Mouse (Mus musculus) myocyte (in vitro differentiated cells): ENCODE results near the gene Cdc37. TPM values are rescaled to one million over a fixed set of nuclear protein-coding genes. Genes with fewer than 3 reads are reported as not detected.

Source experiments
- H3K27me3 ChIP-seq: one replicate; pipeline ENCODE4 v1.6.1; 2011; ENCODE audit not compliant: control insufficient read depth, insufficient read depth, insufficient read length
- H3K36me3 ChIP-seq: one replicate; pipeline ENCODE4 v1.6.1; 2011; ENCODE audit not compliant: control insufficient read depth, insufficient read depth
- H3K4me2 ChIP-seq: one replicate; pipeline ENCODE4 v1.6.1; 2011; ENCODE audit warnings: low read depth, control low read depth
- H3K4me3 ChIP-seq: one replicate; pipeline ENCODE4 v1.5.1; 2011; ENCODE audit warnings: mild to moderate bottlenecking, control low read depth, moderate library complexity
- H3K79me2 ChIP-seq: one replicate; pipeline ENCODE4 v1.6.1; 2011; ENCODE audit not compliant: control insufficient read depth, insufficient read depth
- H3ac ChIP-seq: one replicate; pipeline ENCODE4 v1.6.1; 2011; ENCODE audit not compliant: control insufficient read depth, insufficient read length
- CEBPB ChIP-seq: IDR thresholded peaks from 2 replicates; pipeline ENCODE4 v1.6.1; 2011; ENCODE audit warnings: mild to moderate bottlenecking, moderate library complexity; ENCODE audit not compliant: poor library complexity, insufficient read depth, severe bottlenecking
- E2F4 ChIP-seq: IDR thresholded peaks from one replicate; pipeline ENCODE4 v1.6.1; 2011; ENCODE audit warnings: mild to moderate bottlenecking, control low read depth, moderate library complexity; ENCODE audit not compliant: insufficient read depth
- MAX ChIP-seq: IDR thresholded peaks from one replicate; pipeline ENCODE4 v1.6.1; 2011; ENCODE audit warnings: low read depth, mild to moderate bottlenecking, control low read depth
- MYOD1 ChIP-seq, 3 experiments: IDR thresholded peaks; one replicate each; pipeline ENCODE4 v1.6.1; 2011; ENCODE audit warnings: control low read depth in 2 of 3, low read depth in 2 of 3, mild to moderate bottlenecking in 2 of 3, moderate library complexity in 1 of 3; ENCODE audit not compliant: insufficient read length in 2 of 3, control insufficient read depth in 1 of 3
- MYOG ChIP-seq, 3 experiments: IDR thresholded peaks; one replicate each; pipeline ENCODE4 v1.6.1; 2011; ENCODE audit warnings: control low read depth in 2 of 3, low read depth in 2 of 3, mild to moderate bottlenecking in 2 of 3; ENCODE audit not compliant: insufficient read length in 2 of 3, control insufficient read depth in 1 of 3, insufficient read depth in 1 of 3
- POLR2A ChIP-seq: IDR thresholded peaks from one replicate; pipeline ENCODE4 v1.6.1; 2011; ENCODE audit warnings: low read depth, mild to moderate bottlenecking, control low read depth, moderate library complexity; ENCODE audit not compliant: insufficient read length
- POLR2AphosphoS2 ChIP-seq: IDR thresholded peaks from one replicate; pipeline ENCODE4 v1.6.1; 2011; ENCODE audit warnings: low read depth, control low read depth; ENCODE audit not compliant: insufficient read length
- REST ChIP-seq: IDR thresholded peaks from one replicate; pipeline ENCODE4 v1.6.1; 2011; ENCODE audit warnings: mild to moderate bottlenecking, control low read depth, moderate library complexity; ENCODE audit not compliant: insufficient read depth, insufficient read length
- SRF ChIP-seq: IDR thresholded peaks from one replicate; pipeline ENCODE4 v1.6.1; 2011; ENCODE audit warnings: low read depth; ENCODE audit not compliant: control insufficient read depth, insufficient read length
- TCF12 ChIP-seq: IDR thresholded peaks from one replicate; pipeline ENCODE4 v1.6.1; 2011; ENCODE audit warnings: mild to moderate bottlenecking, control low read depth; ENCODE audit not compliant: poor library complexity, insufficient read depth, severe bottlenecking
- TCF3 ChIP-seq: IDR thresholded peaks from one replicate; pipeline ENCODE4 v1.6.1; 2011; ENCODE audit warnings: low read depth, control low read depth; ENCODE audit not compliant: insufficient read length
- USF1 ChIP-seq: IDR thresholded peaks from one replicate; pipeline ENCODE4 v1.6.1; 2011; ENCODE audit warnings: low read depth, mild to moderate bottlenecking, control low read depth, moderate library complexity
- polyA plus RNA-seq: library from polyadenylated mRNA; unstranded; fragments of >200 nt; fragmentation: generic; extraction: Trizol; gene quantifications from one replicate; pipeline ENCODE4 v1.2.1, GENCODE M21; 2012; ENCODE audit warnings: missing spikeins

The Cdc37 gene
- polyA plus RNA-seq, 1 experiment: 288 TPM

GRCm38 (mm10) chr9:21125502-21126258, 24.1 kb downstream of the Cdc37 start:
- H3K36me3 ChIP-seq: peaks cover 10% of the 10 kb centered on the region
- no peak overlapping the region for H3K4me3 ChIP-seq
- no peaks in the 10 kb centered on the region for H3K27me3 ChIP-seq
- no peak overlapping the region for H3ac ChIP-seq
- TF ChIP-seq MYOD1 (IDR thresholded peaks at IDR 0.05; ENCODE audit: control insufficient read depth in 1 of 3, insufficient read length in 2 of 3, low read depth in 2 of 3) (no peak), USF1 (no peak), SRF (no peak), POLR2A (no peak), CEBPB (no peak), TCF3 (no peak), TCF12 (no peak), POLR2AphosphoS2 (no peak), MAX (no peak), MYOG (IDR thresholded peaks at IDR 0.05; ENCODE audit: control insufficient read depth in 1 of 3, insufficient read depth in 1 of 3, insufficient read length in 2 of 3, low read depth in 2 of 3) (no peak), E2F4 (no peak), REST (no peak)
- no peaks in the 10 kb centered on the region for H3K79me2 ChIP-seq
- no peak overlapping the region for H3K4me2 ChIP-seq

GRCm38 (mm10) chr9:21124837-21125236, 24.9 kb downstream of the Cdc37 start:
- no peaks in the 10 kb centered on the region for H3K27me3 ChIP-seq
- TF ChIP-seq CEBPB (no peak), MYOG (IDR thresholded peaks at IDR 0.05; ENCODE audit: control insufficient read depth in 1 of 3, insufficient read depth in 1 of 3, insufficient read length in 2 of 3, low read depth in 2 of 3) (no peak), TCF12 (no peak), MAX (no peak), E2F4 (no peak), TCF3 (no peak), REST (no peak), POLR2AphosphoS2 (no peak), MYOD1 (IDR thresholded peaks at IDR 0.05; ENCODE audit: control insufficient read depth in 1 of 3, insufficient read length in 2 of 3, low read depth in 2 of 3) (no peak), USF1 (no peak), SRF (no peak), POLR2A (no peak)
- peaks cover 10% of the 10 kb centered on the region for H3K36me3 ChIP-seq

GRCm38 (mm10) chr9:21121483-21121882, 28.3 kb downstream of the Cdc37 start:
- peaks cover 6% of the 10 kb centered on the region for H3K36me3 ChIP-seq
- TF ChIP-seq SRF: no peak

More at GRCm38 (mm10) chr9:21124837-21125236, 24.9 kb downstream of the Cdc37 start:
- no peak overlapping the region for H3ac ChIP-seq
- no peak overlapping the region for H3K4me3 ChIP-seq
- no peak overlapping the region for H3K4me2 ChIP-seq
- no peaks in the 10 kb centered on the region for H3K79me2 ChIP-seq

GRCm38 (mm10) chr9:21117073-21117472, 32.7 kb downstream of the Cdc37 start:
- no peaks in the 10 kb centered on the region for H3K36me3 ChIP-seq

More at GRCm38 (mm10) chr9:21121483-21121882, 28.3 kb downstream of the Cdc37 start:
- Histone ChIP-seq H3K27me3 (no peaks in the 10 kb centered on the region), H3K79me2 (no peaks in the 10 kb centered on the region), H3K4me2 (no peak overlapping the region), H3ac (no peak overlapping the region), H3K4me3 (no peak overlapping the region)

GRCm38 (mm10) chr9:21115105-21115504, 34.7 kb downstream of the Cdc37 start:
- no peaks in the 10 kb centered on the region for H3K27me3 ChIP-seq
- no peaks in the 10 kb centered on the region for H3K79me2 ChIP-seq
- TF ChIP-seq CEBPB (no peak), TCF3 (no peak), MAX (no peak), POLR2A (no peak), REST (no peak), MYOG (IDR thresholded peaks at IDR 0.05; ENCODE audit: control insufficient read depth in 1 of 3, insufficient read depth in 1 of 3, insufficient read length in 2 of 3, low read depth in 2 of 3) (no peak), MYOD1 (IDR thresholded peaks at IDR 0.05; ENCODE audit: control insufficient read depth in 1 of 3, insufficient read length in 2 of 3, low read depth in 2 of 3) (no peak), TCF12 (no peak), USF1 (no peak), SRF (no peak), POLR2AphosphoS2 (no peak), E2F4 (no peak)
- H3K4me2 ChIP-seq: no peak overlapping the region
- H3ac ChIP-seq: no peak overlapping the region
- H3K4me3 ChIP-seq: no peak overlapping the region
- no peaks in the 10 kb centered on the region for H3K36me3 ChIP-seq

More at GRCm38 (mm10) chr9:21117073-21117472, 32.7 kb downstream of the Cdc37 start:
- Histone ChIP-seq H3K4me3 (no peak overlapping the region), H3K27me3 (no peaks in the 10 kb centered on the region), H3ac (no peak overlapping the region), H3K79me2 (no peaks in the 10 kb centered on the region), H3K4me2 (no peak overlapping the region)
- TF ChIP-seq USF1: peak; percentile 16
- no peak for TF ChIP-seq MAX
- no peak for TF ChIP-seq E2F4
- TF ChIP-seq MYOG (IDR thresholded peaks at IDR 0.05; ENCODE audit: control insufficient read depth in 1 of 3, insufficient read depth in 1 of 3, insufficient read length in 2 of 3, low read depth in 2 of 3): no peak
- no peak for TF ChIP-seq TCF12
- TF ChIP-seq MYOD1 (IDR thresholded peaks at IDR 0.05; ENCODE audit: control insufficient read depth in 1 of 3, insufficient read length in 2 of 3, low read depth in 2 of 3): peak in 2 of 3 experiments; percentile 60
- TF ChIP-seq REST: no peak
